Mouse (Mus musculus) frontal cortex, postnatal 10 days (tissue): ENCODE measurements at regions not wholly inside any gene's neighbourhood (a gene's known extent, or its start where the extent isn't known, plus 50 kb on each side); places are given as distances from the start of the nearest gene placed in this dataset.

Experiments used
- DNase-seq, 2 experiments: peaks; one replicate each; pipeline ENCODE4 v3.0.0; 2022; ENCODE audit warnings: low spot score in 2 of 2, mixed read lengths in 1 of 2

DNA sequence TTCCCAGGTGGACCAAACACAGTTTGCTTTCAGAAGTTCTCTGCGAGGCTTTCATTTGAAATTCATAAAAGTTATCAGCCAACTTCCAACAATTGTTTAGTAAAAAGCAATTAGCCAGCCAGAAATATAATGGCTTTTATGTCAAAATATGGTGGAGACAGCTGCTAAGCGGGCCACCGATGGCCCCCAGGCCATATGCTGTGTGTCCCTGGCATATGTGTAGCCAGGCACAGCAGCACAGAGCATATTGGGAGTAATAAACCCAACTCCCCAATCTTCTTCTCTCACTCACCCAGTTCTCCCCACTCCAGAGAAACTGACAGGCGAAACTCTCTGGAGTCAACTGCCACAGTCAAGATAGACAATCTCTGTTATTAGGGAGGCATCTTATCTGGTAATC, 137.5 kb upstream of the Sel1l start:
- DNase-seq = no peak

DNA sequence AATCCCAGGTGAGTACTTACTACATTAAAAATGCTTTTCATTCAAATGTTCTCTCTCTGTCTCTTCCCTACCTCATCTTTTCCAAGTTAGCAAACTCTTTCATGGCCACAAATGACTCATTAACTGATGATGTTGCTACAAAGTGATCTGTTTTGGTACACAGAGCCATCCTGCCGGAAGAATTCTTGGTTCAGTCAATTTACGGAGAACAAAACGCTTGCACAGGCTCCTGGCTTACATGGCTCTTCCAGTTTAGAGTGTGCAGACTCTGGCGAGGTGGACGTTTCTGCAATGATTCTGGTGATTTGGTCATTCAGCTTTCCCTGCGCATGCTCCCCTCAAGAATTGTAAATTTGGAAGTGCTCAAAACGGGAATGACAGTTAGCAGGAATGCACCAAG, 131.4 kb upstream of the Sel1l start:
- no peak for DNase-seq

DNA sequence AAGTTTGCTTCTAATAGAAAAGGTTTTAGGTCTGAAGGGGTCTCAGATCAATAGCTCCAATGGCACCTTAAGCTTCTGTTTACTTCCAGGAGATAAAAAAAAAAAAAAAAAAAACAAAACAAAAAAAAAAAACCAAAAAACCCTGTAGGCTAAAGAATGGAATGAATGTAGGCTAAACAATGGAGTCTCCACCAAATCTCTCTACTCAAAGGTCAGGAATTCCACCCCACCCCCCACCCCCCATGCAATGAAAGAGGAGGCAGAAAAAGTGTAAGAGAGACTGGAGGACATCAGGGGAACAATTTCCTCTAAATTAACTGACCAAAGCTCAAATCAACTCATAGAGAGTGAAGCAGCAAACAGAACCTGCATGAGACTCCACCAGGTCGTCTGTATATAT, 122.1 kb upstream of the Sel1l start:
- DNase-seq = no peak

DNA sequence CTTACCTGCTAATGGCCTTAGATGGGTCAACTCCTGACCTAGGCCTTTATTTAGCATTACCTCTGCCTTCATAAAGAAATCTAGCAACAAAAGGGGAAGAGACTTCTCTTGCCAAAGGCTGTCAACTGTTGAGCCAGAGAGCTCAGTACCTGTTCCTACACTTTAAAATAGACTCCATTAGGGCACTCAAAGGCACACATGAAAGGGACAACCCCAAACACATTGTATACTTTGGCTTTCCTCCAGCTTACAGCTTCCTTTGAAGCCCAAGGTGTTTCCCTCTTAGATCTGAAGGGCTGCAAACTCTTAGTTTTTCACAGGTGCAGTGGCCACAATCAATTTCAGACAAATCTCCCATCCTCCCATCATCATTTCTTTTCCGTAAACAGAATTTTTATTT, 117.0 kb upstream of the Sel1l start:
- DNase-seq = no peak

DNA sequence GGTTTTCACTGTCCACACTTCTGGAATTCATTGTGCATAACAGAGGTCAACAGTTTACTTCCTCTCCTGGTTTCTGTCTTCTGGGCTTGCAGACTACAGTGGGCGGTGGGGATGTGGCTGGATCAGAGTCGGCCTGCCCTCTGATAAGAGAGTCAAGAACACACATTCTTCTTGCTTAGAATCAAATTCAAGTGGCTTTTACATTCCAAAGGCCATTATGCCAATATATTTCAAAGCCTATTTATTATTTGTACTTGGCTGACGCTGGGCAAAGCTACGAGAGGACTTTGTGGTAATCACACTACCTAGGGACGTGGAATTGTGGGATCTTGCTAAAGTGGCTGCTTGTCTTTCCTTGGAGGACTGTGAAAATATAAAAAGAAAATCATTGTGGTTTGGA, 114.3 kb upstream of the Sel1l start:
- no peak for DNase-seq

DNA sequence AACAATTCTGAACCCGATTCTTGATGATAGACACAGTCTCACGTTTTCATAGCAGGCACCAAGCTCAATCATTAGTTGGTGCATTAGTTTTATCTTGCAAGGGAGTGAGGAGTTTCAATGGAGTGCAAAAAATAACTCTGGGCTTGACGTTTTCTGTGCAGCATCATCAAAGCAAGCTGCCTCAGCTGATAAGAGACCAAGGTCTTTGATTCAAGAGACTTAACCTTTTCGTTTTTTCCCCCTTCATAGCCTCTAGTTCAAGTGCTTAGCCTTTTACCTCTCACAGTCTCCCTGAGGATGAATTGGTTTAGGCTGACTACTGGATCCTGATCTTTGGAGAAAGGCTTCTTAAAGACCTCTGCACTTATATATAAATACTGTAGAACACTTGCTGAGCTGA, 109.1 kb upstream of the Sel1l start:
- no peak for DNase-seq

DNA sequence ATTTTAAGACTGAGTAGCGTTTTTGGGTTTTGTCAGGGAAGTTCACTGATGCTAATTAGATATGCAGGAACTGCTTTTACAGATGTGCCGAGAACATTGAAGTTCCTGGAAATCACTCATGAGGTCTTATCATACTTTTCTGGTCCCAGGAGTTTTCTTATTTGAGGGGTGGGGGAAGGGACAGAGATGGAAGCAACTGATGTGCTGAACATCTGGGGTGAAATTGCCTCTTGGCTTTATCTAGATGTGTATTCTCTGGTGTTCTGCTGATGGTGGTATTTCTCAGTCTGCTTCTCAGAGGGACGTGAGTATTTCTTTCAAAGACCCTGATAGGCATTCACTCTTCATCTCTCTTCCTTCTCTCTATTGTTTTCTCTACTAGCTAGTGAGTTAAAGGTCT, 107.5 kb upstream of the Sel1l start:
- DNase-seq = no peak

DNA sequence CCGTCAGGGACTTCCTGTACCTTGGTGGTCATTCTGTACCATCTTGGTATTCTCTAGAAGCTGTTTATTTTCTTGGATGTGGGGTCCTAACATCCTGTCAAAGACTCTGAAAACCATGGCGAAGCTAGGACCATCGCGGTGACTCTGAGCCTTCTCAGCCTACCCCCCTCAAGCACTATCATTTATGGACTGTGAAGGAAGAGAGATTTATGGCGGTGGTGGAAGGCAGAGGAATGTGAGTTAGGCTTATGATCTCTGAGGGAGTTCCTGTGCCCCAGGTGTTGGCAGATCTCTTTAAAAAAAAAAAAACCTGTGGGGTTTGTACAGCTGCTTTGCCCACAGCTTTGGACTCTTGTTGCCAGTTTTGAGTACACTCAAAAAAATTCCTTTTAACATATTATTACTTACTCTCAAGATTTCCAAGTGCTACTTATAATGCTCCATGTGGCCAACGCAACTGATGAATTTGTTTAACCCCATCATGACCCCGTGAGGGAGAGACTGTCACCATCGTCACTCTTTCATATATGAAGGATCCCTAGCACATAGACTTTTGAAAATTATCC, 99.7 kb upstream of the Sel1l start:
- DNase-seq = no peak

DNA sequence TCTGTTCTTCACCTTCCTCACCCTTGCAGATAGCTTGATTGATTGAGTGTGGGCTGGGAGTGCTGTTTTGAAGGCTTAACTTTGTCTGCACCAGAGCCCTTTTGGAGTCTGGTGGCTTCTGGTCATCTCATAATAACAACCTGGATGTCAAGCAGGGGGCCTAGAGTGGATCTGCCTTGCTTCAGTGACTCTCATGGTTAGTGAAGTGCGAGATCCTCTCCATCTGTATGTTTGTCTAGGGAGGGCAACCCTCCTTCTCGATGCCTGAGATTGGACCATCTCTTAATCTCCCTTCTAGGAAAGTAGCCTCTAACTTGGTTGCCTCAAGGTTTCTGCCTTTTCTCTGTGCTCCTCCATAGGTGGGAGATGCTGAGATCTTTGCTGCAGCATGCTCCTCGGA, 99.0 kb upstream of the Sel1l start:
- no peak for DNase-seq

DNA sequence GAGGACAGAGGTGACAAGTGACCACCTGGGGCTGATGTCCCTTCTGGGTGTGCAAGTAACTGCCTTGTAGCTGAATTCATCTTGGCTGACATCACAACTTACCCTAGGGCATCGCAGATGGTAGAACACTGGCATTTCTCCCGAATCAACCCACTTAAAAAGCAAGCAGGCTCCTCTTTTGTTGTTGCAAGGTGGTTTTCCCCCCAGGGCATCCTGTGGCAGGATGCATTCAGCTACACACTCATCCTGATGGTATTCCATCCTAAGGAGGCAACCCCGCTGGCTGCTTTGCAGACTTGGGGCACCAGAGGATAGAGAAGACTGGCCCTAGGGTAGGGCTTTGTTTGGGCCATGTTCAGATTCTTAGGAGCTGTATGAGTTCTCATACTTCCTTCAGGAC, 97.6 kb upstream of the Sel1l start:
- no peak for DNase-seq

DNA sequence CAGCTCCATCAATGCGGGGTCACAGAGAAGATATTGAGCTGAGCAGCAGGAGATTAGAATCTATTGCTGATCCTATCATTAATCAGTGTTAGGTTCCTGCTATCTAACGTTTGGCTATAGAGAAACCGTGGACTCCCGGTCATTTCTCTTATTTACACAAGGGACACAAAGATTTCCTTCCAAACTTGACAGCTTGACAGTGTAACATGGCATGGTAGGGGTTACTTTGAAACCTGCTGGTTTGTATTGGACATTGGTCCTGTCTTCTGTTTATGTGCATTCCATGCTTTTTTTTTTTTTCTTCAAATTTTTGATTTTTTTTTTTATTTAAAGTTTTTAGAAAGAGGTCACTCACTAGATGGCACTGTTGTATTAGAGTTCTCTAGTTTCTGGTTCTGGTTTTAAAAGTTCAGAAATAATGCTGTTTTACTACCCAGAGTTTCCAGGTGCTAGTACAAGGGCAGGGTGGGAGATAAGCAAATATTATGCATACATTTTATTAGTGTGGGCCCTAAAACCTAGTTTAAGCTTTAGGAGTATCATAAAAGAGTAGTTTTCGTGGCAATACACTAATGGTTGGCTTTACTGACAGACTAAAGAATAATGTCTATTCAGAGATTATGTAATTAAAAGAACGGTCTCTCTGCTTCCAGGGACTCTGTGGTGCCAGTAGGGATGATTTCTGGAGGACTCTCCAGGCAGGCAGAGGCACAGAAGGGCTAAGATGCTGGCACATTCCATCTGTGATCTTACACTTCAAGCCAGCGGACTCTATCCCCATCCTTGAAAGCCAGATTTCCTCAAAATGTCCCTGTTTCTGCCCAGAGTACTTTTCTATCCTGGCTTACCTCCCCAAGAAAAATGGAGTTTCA, 83.8 kb upstream of the Sel1l start:
- no peak for DNase-seq

DNA sequence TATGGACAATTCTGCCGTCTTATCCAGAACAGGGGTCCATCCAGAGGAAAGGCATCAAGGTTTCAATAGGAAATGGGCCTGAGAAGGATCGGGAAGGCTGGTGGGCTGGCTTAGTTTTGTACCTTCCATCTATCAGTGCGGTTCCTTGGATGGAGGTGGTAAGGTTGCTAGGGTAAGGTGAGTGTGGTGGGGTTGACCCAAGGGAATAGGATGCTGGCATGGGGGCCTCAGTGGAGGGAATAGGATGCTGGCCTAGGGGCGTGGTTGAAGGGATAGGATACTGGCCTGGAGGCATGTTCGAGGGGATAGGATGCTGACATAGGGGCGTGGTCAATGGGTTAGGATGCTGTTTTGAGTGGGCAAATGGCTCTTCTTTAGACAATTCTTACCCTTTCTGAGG, 82.6 kb upstream of the Sel1l start:
- no peak for DNase-seq

DNA sequence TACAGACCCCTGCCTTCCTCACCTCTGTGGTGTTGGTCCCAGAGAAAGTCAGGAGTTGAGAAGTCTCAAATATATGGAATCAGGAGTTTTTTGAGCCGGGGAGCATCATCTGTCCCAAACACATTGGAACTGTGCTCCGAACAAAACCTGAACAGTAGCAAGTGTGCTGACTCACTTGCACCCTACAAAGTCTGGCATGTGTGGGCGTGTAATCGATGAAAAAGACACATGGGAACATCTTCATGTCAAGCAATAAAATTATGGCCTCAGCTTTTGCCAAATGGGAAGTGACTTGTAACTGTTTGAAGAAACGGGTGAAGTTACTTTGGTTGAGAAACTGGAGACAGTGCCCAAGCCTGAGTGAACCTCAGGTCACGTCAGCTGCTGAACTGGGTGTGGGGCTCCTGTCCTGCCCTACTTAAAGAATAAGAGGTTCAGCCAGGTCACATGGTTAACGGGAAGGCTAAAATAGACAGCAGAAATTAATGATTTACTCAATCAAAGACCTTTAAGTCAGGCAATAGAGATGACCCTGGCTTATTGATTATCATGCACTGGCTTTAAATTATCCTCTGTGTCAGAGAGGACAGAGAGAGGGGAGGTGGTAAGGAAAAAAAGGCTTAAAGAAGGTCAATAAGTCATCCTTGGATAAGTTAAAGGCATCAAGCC, 80.6 kb upstream of the Sel1l start:
- no peak for DNase-seq

DNA sequence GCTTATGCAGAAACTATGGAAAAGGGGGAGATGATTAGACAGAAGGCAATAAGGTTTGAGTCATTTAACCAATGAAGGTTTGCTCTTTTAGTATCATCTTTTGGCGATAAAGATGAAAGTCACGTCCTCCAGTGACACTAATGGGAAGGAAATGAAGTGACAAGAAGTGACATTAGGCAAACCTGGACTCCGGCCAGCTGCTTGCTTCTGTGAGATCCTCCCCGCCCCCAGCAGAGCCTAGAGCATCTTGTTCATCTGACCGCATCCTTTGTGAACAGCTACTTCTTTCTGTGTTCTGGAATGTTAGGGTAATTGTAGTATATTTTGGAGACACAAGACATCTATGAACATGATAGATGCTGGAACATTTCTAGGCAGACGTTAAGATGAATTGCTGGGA, 78.6 kb upstream of the Sel1l start:
- DNase-seq = no peak

DNA sequence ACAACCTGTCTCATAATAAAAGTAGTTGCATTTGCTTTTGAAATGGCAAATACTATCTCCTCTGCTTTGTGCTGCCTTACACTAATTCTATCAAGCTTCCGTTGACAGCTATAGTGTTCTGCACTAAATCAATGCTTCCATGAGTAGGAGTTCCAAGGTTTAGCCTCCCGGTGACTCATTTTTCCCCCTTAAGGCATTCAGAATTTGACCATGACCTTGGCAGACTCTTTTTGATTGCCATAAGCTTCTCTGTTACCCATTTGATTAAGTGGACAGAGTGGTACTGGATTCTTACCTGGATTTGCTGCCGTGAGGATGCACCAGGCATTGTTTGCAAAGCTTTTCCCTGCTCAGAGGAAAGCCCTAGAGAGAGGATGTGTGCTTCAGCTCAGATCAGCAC, 66.5 kb upstream of the Sel1l start:
- DNase-seq = no peak

DNA sequence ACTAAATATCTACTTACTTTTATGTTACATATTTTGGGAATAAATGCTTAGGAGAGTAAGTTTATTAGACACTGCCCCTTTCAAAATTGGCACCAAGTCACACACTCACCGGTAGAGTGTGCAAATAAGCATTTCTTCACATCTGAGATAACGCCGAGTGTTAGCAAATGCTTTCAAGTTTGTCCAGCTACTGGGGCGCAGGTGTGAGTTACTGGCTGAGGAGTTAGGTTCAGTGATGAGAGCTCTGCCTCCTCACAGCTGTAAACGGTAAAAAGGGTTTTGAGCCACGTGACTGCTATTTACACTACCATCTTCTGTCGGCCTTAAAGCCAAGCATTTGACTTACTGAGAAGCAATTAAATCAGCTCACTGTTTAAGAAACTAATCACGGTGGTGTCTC, 61.6 kb upstream of the Sel1l start:
- DNase-seq = no peak
